Mouse (Mus musculus): ENCODE results near the gene Capn9. TPM values are rescaled to one million over a fixed set of nuclear protein-coding genes. Genes with fewer than 3 reads are reported as not detected.

Capn9 gene
- 0.01 and 0.02 TPM in 2 replicates for polyA plus RNA-seq (2012; rRNA removed)

DNA sequence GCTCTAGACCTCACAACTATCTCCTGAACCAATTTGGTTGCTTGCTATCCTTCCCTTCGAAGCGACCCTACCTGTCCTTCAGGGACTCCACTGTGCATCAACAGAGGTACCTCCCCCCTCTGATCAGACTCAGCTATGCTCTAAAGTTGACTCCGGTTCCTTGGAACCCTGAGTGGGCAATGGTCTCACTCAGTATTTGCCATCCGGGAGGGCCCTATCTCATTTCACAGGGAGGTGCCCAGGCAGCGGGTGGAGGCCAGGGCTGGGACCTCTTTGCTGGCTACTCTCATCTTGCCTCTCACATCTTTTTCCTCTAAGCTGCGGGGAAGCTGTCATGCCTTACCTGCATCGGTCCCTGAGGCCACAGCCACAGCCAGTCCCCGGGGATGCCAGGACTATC lies at the start of gene Capn9:
TSS of gene Capn9 (plus strand) at position 301 of the 400 bp plus-strand sequence.

DNA sequence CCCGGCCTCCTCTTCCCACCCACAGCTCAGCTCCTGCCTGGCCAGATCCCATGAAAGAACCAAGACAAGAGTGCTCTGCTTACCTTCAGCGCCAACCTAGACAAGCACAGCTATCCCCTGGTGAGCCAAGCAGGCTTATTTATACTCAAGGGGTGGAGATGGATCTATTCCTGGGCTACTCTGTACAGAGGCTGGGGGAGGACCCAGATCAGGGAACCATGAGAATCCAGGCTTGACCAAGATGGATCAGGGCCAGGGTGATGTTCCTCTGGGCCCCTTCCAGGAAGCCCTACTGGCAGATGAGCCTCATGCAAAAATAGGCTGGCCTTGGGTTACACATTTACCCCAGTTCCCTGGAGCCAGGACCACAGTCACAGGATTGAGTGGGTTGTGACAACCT lies 6.3 kb upstream of the Capn9 start, which contains the start of gene Agt:
TSS of gene Agt (minus strand) at position 114 of the 400 bp plus-strand sequence.

DNA sequence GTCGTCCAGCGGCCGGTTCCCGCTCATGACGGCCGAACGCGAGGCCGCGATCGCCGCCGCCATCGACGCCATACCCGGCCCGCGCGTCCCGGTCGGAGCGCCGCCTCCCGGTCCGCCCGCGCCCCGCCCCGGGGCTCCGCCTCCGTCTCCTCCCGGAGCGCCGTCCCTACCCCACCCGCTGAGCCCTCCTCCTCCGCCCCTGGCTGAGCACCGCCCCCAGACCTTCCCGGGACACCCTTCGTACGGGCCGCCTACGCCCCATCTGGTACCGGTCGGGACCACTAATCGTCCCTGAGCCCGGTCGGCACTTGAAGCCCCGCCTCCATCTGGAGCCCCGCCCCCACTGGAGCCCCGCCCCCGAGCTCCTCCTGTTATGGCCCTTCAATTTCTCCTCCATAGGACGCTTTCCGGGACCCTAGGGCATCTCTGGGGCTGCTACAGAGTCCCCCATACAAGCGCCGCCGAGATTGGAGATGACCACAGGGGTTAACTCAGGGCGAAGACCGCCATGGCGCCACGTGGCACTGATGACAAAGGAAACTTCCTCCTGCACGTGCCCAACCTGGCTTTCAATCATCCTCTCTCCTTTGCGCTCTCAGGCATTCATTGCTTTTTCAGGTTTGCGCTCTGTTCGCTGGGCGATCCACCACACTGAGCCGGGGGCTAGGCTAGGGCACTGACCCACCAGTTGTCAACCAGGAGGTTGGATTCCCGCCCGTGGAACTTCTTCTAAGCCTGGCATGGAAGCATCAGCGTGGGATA lies 87.4 kb downstream of the Capn9 start, which contains the start of gene 2310022B05Rik:
TSS of gene 2310022B05Rik (minus strand) at position 258 of the 762 bp plus-strand sequence.

Other genes with a start within 250 kb of the Capn9 start
- gene Pgbd5, start 136.5 kb upstream of the Capn9 start, polyA plus RNA-seq (2012; rRNA removed) = 0.24 and 0.43 TPM in 2 replicates
- 9.4 and 9.9 TPM in 2 replicates for gene Cog2, start 55.3 kb upstream of the Capn9 start, polyA plus RNA-seq (2012; rRNA removed)
- gene Agt, start 6.4 kb upstream of the Capn9 start, polyA plus RNA-seq (2012; rRNA removed) = 479 and 482 TPM in 2 replicates
- 8.0 and 8.3 TPM in 2 replicates for gene 2310022B05Rik, start 87.3 kb downstream of the Capn9 start, polyA plus RNA-seq (2012; rRNA removed)
- 9.5 and 10.0 TPM in 2 replicates for gene Ttc13, start 145.9 kb downstream of the Capn9 start, polyA plus RNA-seq (2012; rRNA removed)
- gene Arv1, start 146.0 kb downstream of the Capn9 start, polyA plus RNA-seq (2012; rRNA removed) = 4.8 and 4.9 TPM in 2 replicates
- 3.0 and 3.6 TPM in 2 replicates for gene Fam89a, start 175.7 kb downstream of the Capn9 start, polyA plus RNA-seq (2012; rRNA removed)
- 0.01 TPM in 2 replicates for gene Trim67, start 217.0 kb downstream of the Capn9 start, polyA plus RNA-seq (2012; rRNA removed)